Mouse (Mus musculus): ENCODE results near the gene Tfrc. TPM values are rescaled to one million over a fixed set of nuclear protein-coding genes. Genes with fewer than 3 reads are reported as not detected.

The Tfrc gene
- 49.2 and 53.8 TPM in 2 replicates for polyA plus RNA-seq (2015; fragmentation: Nextera tagmentation; extraction: Ambion mirVana)

DNA sequence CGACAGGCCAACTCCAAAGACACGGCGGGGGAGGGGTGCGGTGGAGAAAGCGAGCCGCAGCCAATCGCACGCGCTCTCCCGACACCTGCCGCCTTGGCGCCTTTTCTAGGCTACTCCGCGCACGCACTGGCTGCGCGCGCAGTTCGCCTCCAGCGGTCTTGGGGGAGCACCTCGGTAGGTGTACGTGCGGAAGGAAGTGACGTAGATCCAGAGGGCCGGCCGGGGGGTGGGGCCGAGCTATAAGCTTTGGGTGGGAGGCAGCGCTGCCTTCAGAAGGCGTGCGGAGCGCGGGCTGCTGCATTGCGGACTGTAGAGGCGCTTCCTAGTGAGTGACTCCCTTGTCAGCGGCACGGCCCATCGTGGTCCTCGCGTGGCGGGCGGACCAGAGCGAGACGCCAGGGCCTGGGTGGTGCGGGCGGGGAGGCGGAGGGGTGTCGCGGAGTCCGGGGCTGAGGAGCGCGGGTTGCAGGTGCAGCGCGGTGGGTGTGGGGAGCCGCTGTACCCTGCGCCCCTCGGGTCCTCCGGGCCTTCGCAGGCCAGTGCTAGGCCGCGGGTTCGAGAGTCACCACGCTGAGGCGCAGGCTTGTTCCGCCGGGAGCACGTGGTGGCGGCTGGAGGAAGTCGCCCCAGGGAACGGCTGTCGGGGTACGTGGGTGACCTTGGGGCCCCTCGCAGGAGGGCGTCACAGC lies at the start of gene Tfrc:
Tfrc (plus strand) TSS at position 209 of the 689 bp plus-strand sequence.
- Histone ChIP-seq H3K27ac (ENCODE audit: low read length) (peak within 1 kb of the TSS; percentile 95), H3K4me1 (ENCODE audit: control insufficient read depth, insufficient read depth, low read length) (peaks cover 10% of the 10 kb centered on the region), H3K9ac (ENCODE audit: low read length) (peak within 1 kb of the TSS; percentile 91), H3K9me3 (replicated peaks; ENCODE audit: control insufficient read depth, low read length) (no peaks in the 10 kb centered on the region), H3K4me3 (ENCODE audit: low read length) (peak within 1 kb of the TSS; percentile 81), H3K27me3 (ENCODE audit: control insufficient read depth, insufficient read depth, low read length) (no peaks in the 10 kb centered on the region), H3K36me3 (ENCODE audit: control insufficient read depth, insufficient read depth) (no peaks in the 10 kb centered on the region), H3K4me2 (ENCODE audit: low read depth, low read length) (peak within 1 kb of the TSS; percentile 75)
- WGBS: under 1% methylated on average over 73 of the region's 73 CpGs
- peak; percentile 99 for ATAC-seq (replicated peaks; ENCODE audit: extremely low read depth, insufficient read depth, low FRiP score)

- H3K36me3 ChIP-seq (ENCODE audit: control insufficient read depth, insufficient read depth): no peaks in the 10 kb centered on the region
- H3K27me3 ChIP-seq (ENCODE audit: control insufficient read depth, insufficient read depth, low read length): no peaks in the 10 kb centered on the region
- no peak for ATAC-seq (replicated peaks; ENCODE audit: extremely low read depth, insufficient read depth, low FRiP score)
- H3K4me2 ChIP-seq (ENCODE audit: low read depth, low read length): no peak overlapping the region
- no peaks in the 10 kb centered on the region for H3K4me1 ChIP-seq (ENCODE audit: control insufficient read depth, insufficient read depth, low read length)
- H3K27ac ChIP-seq (ENCODE audit: low read length): no peak overlapping the region
- H3K4me3 ChIP-seq (ENCODE audit: low read length): no peak overlapping the region
- H3K9ac ChIP-seq (ENCODE audit: low read length): no peak overlapping the region
- 69% methylated on average over 4 of the region's 4 CpGs for WGBS
- peaks cover 2% of the 10 kb centered on the region; the same call in 1 of the 2 replicates for H3K9me3 ChIP-seq (replicated peaks; ENCODE audit: control insufficient read depth, low read length)
Observed at GRCm38 (mm10) chr16:32559493-32559892, 49.2 kb upstream of the Tfrc start.

GRCm38 (mm10) chr16:32563056-32563793 lies 45.5 kb upstream of the Tfrc start:
- 73% methylated on average over 5 of the region's 5 CpGs for WGBS
- no peaks in the 10 kb centered on the region for H3K36me3 ChIP-seq (ENCODE audit: control insufficient read depth, insufficient read depth)
- H3K4me2 ChIP-seq (ENCODE audit: low read depth, low read length): no peak overlapping the region
- peaks cover 9% of the 10 kb centered on the region; the same call in 1 of the 2 replicates for H3K9me3 ChIP-seq (replicated peaks; ENCODE audit: control insufficient read depth, low read length)
- no peak overlapping the region for H3K9ac ChIP-seq (ENCODE audit: low read length)
- H3K27ac ChIP-seq (ENCODE audit: low read length): no peak overlapping the region
- no peaks in the 10 kb centered on the region for H3K27me3 ChIP-seq (ENCODE audit: control insufficient read depth, insufficient read depth, low read length)
- no peak overlapping the region for H3K4me3 ChIP-seq (ENCODE audit: low read length)
- H3K4me1 ChIP-seq (ENCODE audit: control insufficient read depth, insufficient read depth, low read length): no peaks in the 10 kb centered on the region
- no peak for ATAC-seq (replicated peaks; ENCODE audit: extremely low read depth, insufficient read depth, low FRiP score)

DNA sequence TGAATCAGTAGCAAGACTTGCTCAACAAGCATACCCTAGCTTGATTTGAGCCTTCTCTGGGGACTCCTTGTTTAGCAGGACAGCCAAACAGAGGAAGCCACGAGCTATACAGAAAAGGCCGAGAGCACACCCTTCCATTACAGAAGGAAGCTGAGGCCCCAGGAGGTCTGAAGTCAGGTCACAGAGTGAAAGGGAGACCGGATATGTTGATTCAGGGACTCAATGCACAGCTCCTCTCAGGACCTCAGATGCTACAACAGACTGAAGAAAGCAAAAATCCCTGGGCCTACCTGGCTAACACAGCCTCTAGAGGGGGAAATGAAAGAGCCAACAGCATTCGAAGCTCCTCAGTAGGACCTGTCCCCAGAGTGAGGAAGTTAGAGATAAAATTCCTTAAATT lies 41.4 kb upstream of the Tfrc start:
- Histone ChIP-seq H3K9ac (ENCODE audit: low read length) (no peak overlapping the region), H3K4me1 (ENCODE audit: control insufficient read depth, insufficient read depth, low read length) (peaks cover 9% of the 10 kb centered on the region), H3K27me3 (ENCODE audit: control insufficient read depth, insufficient read depth, low read length) (no peaks in the 10 kb centered on the region), H3K36me3 (ENCODE audit: control insufficient read depth, insufficient read depth) (no peaks in the 10 kb centered on the region), H3K4me3 (ENCODE audit: low read length) (no peak overlapping the region), H3K4me2 (ENCODE audit: low read depth, low read length) (no peak overlapping the region), H3K27ac (ENCODE audit: low read length) (no peak overlapping the region), H3K9me3 (replicated peaks; ENCODE audit: control insufficient read depth, low read length) (peaks cover 9% of the 10 kb centered on the region; the same call in 1 of the 2 replicates)
- WGBS: 51% methylated on average over 4 of the region's 4 CpGs
- no peak for ATAC-seq (replicated peaks; ENCODE audit: extremely low read depth, insufficient read depth, low FRiP score)

DNA sequence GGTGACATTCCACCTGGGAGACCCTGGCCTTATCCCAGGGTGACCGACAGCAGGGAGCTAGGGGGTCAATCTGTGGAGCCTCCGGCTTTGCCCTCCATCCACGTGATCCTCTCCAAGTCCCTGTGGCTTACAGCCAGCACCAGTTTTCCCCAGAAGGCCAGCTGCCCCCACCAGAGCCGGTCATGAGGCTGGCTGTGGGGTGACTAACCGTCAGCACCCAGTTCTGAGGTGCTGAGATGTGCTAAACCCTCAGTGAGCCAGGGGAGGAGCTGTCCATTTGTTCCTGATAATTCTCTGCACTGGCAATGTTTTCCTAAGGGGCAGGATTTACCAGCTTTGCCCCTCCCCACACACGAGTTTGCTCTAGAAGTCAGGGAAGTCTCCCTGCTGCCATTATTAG lies 40.3 kb upstream of the Tfrc start:
- peak overlapping the region; percentile 46; the same call in 1 of the 2 replicates for H3K27ac ChIP-seq (ENCODE audit: low read length)
- H3K9me3 ChIP-seq (replicated peaks; ENCODE audit: control insufficient read depth, low read length): peaks cover 9% of the 10 kb centered on the region; the same call in 1 of the 2 replicates
- WGBS: 23% methylated on average over 6 of the region's 6 CpGs

GRCm38 (mm10) chr16:32570042-32570441 lies 38.7 kb upstream of the Tfrc start:
- ATAC-seq (replicated peaks; ENCODE audit: extremely low read depth, insufficient read depth, low FRiP score): no peak
- Histone ChIP-seq H3K9me3 (replicated peaks; ENCODE audit: control insufficient read depth, low read length) (0 out of 2 replicates have a peak, but pooled peaks cover 2% of the 10 kb centered on the region), H3K4me3 (ENCODE audit: low read length) (no peak overlapping the region), H3K36me3 (ENCODE audit: control insufficient read depth, insufficient read depth) (no peaks in the 10 kb centered on the region), H3K27ac (ENCODE audit: low read length) (no peak overlapping the region), H3K9ac (ENCODE audit: low read length) (no peak overlapping the region), H3K27me3 (ENCODE audit: control insufficient read depth, insufficient read depth, low read length) (no peaks in the 10 kb centered on the region), H3K4me1 (ENCODE audit: control insufficient read depth, insufficient read depth, low read length) (peaks cover 9% of the 10 kb centered on the region), H3K4me2 (ENCODE audit: low read depth, low read length) (no peak overlapping the region)
- WGBS: 81% methylated on average over 3 of the region's 3 CpGs

More for the DNA sequence above, 40.3 kb upstream of the Tfrc start:
- Histone ChIP-seq H3K27me3 (ENCODE audit: control insufficient read depth, insufficient read depth, low read length) (no peaks in the 10 kb centered on the region), H3K4me2 (ENCODE audit: low read depth, low read length) (no peak overlapping the region), H3K4me3 (ENCODE audit: low read length) (no peak overlapping the region), H3K9ac (ENCODE audit: low read length) (no peak overlapping the region), H3K36me3 (ENCODE audit: control insufficient read depth, insufficient read depth) (no peaks in the 10 kb centered on the region), H3K4me1 (ENCODE audit: control insufficient read depth, insufficient read depth, low read length) (peaks cover 9% of the 10 kb centered on the region)
- ATAC-seq (replicated peaks; ENCODE audit: extremely low read depth, insufficient read depth, low FRiP score): peak; percentile 78

- no peak for ATAC-seq (replicated peaks; ENCODE audit: extremely low read depth, insufficient read depth, low FRiP score)
- WGBS: 82% methylated on average over 4 of the region's 4 CpGs
- no peak overlapping the region for H3K27ac ChIP-seq (ENCODE audit: low read length)
Observed at GRCm38 (mm10) chr16:32572528-32572927, 36.2 kb upstream of the Tfrc start.

GRCm38 (mm10) chr16:32586482-32586881 lies 22.2 kb upstream of the Tfrc start:
- WGBS: 81% methylated on average over 4 of the region's 4 CpGs
- ATAC-seq (replicated peaks; ENCODE audit: extremely low read depth, insufficient read depth, low FRiP score): no peak
- Histone ChIP-seq H3K4me2 (ENCODE audit: low read depth, low read length) (no peak overlapping the region), H3K4me1 (ENCODE audit: control insufficient read depth, insufficient read depth, low read length) (no peaks in the 10 kb centered on the region), H3K36me3 (ENCODE audit: control insufficient read depth, insufficient read depth) (no peaks in the 10 kb centered on the region), H3K4me3 (ENCODE audit: low read length) (no peak overlapping the region), H3K9me3 (replicated peaks; ENCODE audit: control insufficient read depth, low read length) (no peaks in the 10 kb centered on the region), H3K9ac (ENCODE audit: low read length) (no peak overlapping the region), H3K27me3 (ENCODE audit: control insufficient read depth, insufficient read depth, low read length) (no peaks in the 10 kb centered on the region), H3K27ac (ENCODE audit: low read length) (no peak overlapping the region)

More at GRCm38 (mm10) chr16:32572528-32572927, 36.2 kb upstream of the Tfrc start:
- H3K4me3 ChIP-seq (ENCODE audit: low read length): no peak overlapping the region
- H3K27me3 ChIP-seq (ENCODE audit: control insufficient read depth, insufficient read depth, low read length): no peaks in the 10 kb centered on the region
- H3K9ac ChIP-seq (ENCODE audit: low read length): no peak overlapping the region
- H3K4me1 ChIP-seq (ENCODE audit: control insufficient read depth, insufficient read depth, low read length): peaks cover 9% of the 10 kb centered on the region
- H3K9me3 ChIP-seq (replicated peaks; ENCODE audit: control insufficient read depth, low read length): no peaks in the 10 kb centered on the region
- no peaks in the 10 kb centered on the region for H3K36me3 ChIP-seq (ENCODE audit: control insufficient read depth, insufficient read depth)
- no peak overlapping the region for H3K4me2 ChIP-seq (ENCODE audit: low read depth, low read length)

GRCm38 (mm10) chr16:32588568-32588967 lies 20.2 kb upstream of the Tfrc start:
- H3K36me3 ChIP-seq (ENCODE audit: control insufficient read depth, insufficient read depth): no peaks in the 10 kb centered on the region
- 87% methylated on average over 3 of the region's 3 CpGs for WGBS
- H3K4me2 ChIP-seq (ENCODE audit: low read depth, low read length): no peak overlapping the region
- H3K27ac ChIP-seq (ENCODE audit: low read length): no peak overlapping the region
- H3K9me3 ChIP-seq (replicated peaks; ENCODE audit: control insufficient read depth, low read length): no peaks in the 10 kb centered on the region
- H3K4me3 ChIP-seq (ENCODE audit: low read length): no peak overlapping the region
- H3K4me1 ChIP-seq (ENCODE audit: control insufficient read depth, insufficient read depth, low read length): no peaks in the 10 kb centered on the region; the same call in 1 of the 2 replicates
- no peak for ATAC-seq (replicated peaks; ENCODE audit: extremely low read depth, insufficient read depth, low FRiP score)
- H3K27me3 ChIP-seq (ENCODE audit: control insufficient read depth, insufficient read depth, low read length): no peaks in the 10 kb centered on the region
- no peak overlapping the region for H3K9ac ChIP-seq (ENCODE audit: low read length)

Data from heart, embryonic 16.5 days (tissue).